Mouse (Mus musculus) kidney, embryonic 15.5 days (tissue): ENCODE data around the gene Gm14685. TPM values are rescaled to one million over a fixed set of nuclear protein-coding genes. Genes with fewer than 3 reads are reported as not detected.
"Not testable (repeated sequence)": the region's sequence is repeated elsewhere in the genome, so short reads cannot be mapped to it uniquely, and the experiment has no call there.

Experiments used
- ATAC-seq: fragments of 200-750 bp; cut with Nextera tagmentation; replicated peaks from 2 replicates; pipeline ENCODE4 v1.8.0; 2017; ENCODE audit warnings: moderate TSS enrichment; ENCODE audit not compliant: low FRiP score
- H3K27ac ChIP-seq: fragments of 300-500 bp; sonication (generic); 2 replicates; pipeline ENCODE4 v1.5.1; 2015; ENCODE audit warnings: mild to moderate bottlenecking, inconsistent platforms
- H3K27me3 ChIP-seq: fragments of 300-500 bp; sonication (generic); 2 replicates; pipeline ENCODE4 v1.6.1; 2015; ENCODE audit warnings: inconsistent platforms
- H3K36me3 ChIP-seq: fragments of 300-500 bp; sonication (generic); 2 replicates; pipeline ENCODE4 v1.6.1; 2015; ENCODE audit warnings: inconsistent platforms
- H3K4me1 ChIP-seq: fragments of 300-500 bp; sonication (generic); 2 replicates; pipeline ENCODE4 v1.6.1; 2015; ENCODE audit warnings: inconsistent platforms
- H3K4me2 ChIP-seq: fragments of 300-500 bp; sonication (generic); 2 replicates; pipeline ENCODE4 v1.6.1; 2015; ENCODE audit warnings: moderate library complexity, mild to moderate bottlenecking, inconsistent platforms
- H3K4me3 ChIP-seq: fragments of 300-500 bp; sonication (generic); replicated peaks from 2 replicates; pipeline ENCODE4 v1.5.1; 2015; ENCODE audit warnings: mild to moderate bottlenecking, inconsistent platforms
- H3K9ac ChIP-seq: fragments of 300-500 bp; sonication (generic); 2 replicates; pipeline ENCODE4 v1.6.1; 2015; ENCODE audit warnings: mild to moderate bottlenecking, inconsistent platforms
- H3K9me3 ChIP-seq: fragments of 300-500 bp; sonication (generic); replicated peaks from 2 replicates; pipeline ENCODE4 v1.6.1; 2016; ENCODE audit warnings: inconsistent platforms
- WGBS: fragments of 180-500 bp; shearing (Covaris S2); methylation state at CpG from one replicate; pipeline ENCODE4 v1.1.7; 2015; ENCODE audit warnings: mixed read lengths; 5-methylcytosine and 5-hydroxymethylcytosine counted together
- polyA plus RNA-seq: library from polyadenylated mRNA; unstranded; fragments of >200 nt; fragmentation: Nextera tagmentation; extraction: Ambion mirVana; gene quantifications from 2 replicates; pipeline ENCODE4 v1.2.1, GENCODE M21; 2015

The Gm14685 gene
- polyA plus RNA-seq = not detected in 2 replicates

DNA sequence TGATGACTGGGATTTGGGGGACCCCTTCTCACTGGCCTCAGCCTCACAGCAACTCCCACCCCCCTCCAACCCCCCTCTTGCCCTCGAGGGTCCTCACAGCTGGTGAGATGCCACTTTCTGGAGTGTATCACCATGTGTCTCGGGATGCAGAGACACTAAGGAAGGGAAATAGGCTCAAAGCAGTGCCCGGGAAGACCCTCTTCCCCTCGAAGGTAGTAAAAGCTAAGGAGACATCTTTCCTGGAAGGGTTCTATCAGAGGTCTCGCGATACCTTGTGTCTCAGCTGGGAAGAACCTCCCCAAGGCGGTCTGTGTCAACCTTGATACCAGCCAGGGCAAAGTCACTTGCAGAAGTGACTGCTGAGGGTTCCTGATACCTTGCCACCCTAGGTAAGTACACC is at the start of gene Gm14685:
TSS of gene Gm14685 (plus strand) at position 301 of the 400 bp plus-strand sequence.
- not testable (repeated sequence) for H3K4me1 ChIP-seq, H3K9me3 ChIP-seq, H3K4me2 ChIP-seq, H3K36me3 ChIP-seq, H3K27me3 ChIP-seq, ATAC-seq, H3K9ac ChIP-seq, H3K27ac ChIP-seq, H3K4me3 ChIP-seq
- no CpG with 5 or more reads among the region's 7 CpGs for WGBS

DNA sequence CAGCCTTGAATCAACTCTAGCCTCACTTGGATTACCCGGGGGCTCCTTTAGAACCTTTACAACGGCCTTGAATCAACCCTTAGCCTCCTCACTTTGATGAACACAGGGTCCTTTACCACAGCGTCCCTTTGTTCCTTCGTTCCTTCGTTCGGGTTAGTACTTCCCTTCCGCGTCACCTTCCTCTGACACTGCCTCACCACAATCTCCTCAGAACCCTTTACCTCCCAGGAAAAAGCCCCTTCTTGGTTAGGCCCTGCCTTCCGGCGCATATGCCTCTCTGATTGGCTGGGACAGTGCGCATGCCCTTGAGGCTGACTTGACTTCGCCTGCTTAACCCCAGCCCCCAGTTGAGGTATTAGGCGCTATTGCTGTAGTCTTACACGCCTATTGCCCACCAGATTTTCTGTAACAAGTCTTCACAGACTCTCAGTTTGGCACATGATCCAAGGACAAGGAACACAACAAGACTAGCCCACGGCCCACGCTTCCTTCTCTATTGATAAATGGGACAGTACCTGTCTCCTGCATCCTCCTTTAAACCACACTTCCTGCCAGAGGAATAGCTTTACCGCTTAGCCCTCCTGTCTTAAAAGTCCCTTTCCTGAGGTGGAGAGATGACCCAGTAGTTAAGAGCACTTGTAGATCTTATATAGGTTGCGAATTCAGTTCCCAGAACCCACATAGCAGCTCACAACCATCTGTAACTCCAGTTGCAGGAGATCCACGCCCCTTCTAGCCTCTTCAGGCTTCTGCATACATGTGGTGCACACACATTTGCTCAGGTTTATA is 34.4 kb upstream of the Gm14685 start, which contains the start of gene Xlr4a:
TSS of gene Xlr4a (minus strand) at position 212 of the 789 bp plus-strand sequence.
- H3K9ac ChIP-seq, H3K27ac ChIP-seq, H3K4me3 ChIP-seq, H3K4me1 ChIP-seq, H3K9me3 ChIP-seq, H3K36me3 ChIP-seq, H3K4me2 ChIP-seq, H3K27me3 ChIP-seq, ATAC-seq: not testable (repeated sequence)
- WGBS = 78% methylated on average over 19 of the region's 19 CpGs

DNA sequence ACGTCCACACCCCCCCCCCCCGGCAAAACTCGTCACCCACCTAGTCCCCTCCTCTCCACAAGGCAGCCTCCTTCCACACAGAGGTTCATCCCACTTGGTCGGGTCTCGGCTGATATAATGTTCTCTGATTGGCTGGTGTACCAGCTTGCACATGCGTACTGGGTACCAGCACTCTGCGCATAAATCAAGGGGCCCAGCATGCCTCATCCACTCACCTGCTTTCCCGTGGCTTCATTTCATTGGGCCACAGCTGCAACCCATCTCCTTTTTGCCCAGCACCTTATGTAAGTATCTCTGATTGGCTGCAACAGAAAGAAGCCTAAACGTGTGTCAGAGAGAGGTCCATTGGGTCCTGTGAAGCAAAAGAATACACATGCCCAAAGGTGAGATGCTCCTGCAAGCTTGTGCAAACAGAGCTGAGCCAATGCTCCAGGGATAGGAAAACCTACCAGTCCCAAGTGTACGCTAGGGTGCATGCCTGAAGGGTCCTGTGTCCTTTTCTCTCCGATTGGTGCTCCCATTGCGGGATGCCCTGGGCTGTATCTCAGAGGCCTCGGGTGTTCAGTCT is 19.8 kb upstream of the Gm14685 start, which contains the start of gene Xlr3a:
TSS of gene Xlr3a (minus strand) at position 155 of the 568 bp plus-strand sequence.
- H3K4me3 ChIP-seq, H3K4me1 ChIP-seq, H3K27ac ChIP-seq, H3K27me3 ChIP-seq, H3K36me3 ChIP-seq, ATAC-seq, H3K9me3 ChIP-seq, H3K4me2 ChIP-seq, H3K9ac ChIP-seq: not testable (repeated sequence)
- 73% methylated on average over 13 of the region's 13 CpGs for WGBS

DNA sequence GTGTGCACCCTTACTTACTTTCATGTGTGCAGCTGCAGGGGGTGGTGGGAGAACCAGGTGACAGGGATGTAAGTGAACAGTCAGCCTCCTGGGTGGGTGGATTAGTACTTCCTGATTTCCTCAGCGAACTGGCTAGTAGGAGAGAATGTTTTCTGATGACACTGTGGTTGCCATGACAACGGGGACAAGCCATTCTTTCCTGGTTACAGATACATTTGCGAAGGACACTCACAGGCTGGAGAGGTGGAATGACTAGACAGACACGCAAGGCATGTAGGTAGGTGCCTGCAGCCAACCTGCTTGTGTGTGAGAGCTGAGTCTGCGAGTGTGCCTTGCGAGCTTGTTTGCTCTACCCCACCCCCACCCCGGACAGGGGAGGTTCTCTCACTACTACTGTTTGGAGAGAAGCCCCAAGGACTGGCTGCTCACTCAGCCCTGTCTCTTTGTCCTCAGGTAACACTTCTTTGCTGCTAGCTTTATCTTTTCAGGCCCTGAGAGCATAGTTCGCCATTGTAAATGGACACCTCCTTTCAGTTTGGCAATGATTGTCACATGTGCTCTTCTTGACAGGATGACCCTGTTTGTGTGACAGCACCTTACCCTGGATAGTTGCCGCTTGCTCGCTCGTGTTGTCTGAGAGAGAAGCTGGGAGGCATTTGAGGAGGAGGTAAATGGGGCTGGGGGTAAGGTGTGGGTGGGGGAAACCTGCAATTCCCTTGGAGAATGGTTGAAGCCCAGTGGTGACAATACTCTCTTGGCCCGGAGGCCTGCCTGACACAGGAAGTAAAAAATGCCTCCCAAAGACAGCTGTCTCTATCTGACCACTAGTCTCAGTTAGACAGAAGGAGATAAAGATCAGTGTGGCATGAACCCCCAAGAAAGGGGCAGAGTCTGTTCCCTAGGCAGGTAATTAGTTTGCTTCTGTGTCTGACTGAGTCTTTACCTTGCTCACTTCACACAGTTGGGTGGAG is 6.3 kb downstream of the Gm14685 start:
- no CpG with 5 or more reads among the region's 12 CpGs for WGBS

DNA sequence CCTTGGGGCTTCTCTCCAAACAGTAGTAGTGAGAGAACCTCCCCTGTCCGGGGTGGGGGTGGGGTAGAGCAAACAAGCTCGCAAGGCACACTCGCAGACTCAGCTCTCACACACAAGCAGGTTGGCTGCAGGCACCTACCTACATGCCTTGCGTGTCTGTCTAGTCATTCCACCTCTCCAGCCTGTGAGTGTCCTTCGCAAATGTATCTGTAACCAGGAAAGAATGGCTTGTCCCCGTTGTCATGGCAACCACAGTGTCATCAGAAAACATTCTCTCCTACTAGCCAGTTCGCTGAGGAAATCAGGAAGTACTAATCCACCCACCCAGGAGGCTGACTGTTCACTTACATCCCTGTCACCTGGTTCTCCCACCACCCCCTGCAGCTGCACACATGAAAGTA is 26.4 kb downstream of the Gm14685 start:
- no CpG with 5 or more reads among the region's 7 CpGs for WGBS
- H3K9ac ChIP-seq = not testable (repeated sequence)

More for the DNA sequence above, 6.3 kb downstream of the Gm14685 start:
- ATAC-seq, H3K4me1 ChIP-seq, H3K36me3 ChIP-seq, H3K9ac ChIP-seq, H3K4me2 ChIP-seq, H3K4me3 ChIP-seq, H3K9me3 ChIP-seq, H3K27ac ChIP-seq, H3K27me3 ChIP-seq: not testable (repeated sequence)

DNA sequence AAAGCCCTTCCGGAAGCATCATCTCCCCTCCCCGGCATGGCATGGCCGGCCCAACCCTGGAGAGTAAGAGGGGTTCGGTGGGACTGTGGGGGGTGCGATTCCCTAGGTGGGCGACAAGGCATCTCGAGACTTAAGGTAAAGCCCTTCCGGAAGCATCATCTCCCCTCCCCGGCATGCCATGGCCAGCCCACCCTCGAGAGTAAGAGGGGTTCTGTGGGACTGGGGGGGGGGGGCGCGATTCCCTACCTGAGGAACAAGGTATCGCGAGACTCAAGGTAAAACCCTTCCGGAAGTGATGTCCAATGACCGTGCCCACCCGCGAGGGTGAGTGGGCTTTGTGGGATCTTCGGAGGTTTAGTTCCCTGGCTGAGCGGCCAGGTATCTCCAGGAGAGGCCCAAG is 31.6 kb downstream of the Gm14685 start, which contains the start of gene Xlr5b:
TSS of gene Xlr5b (plus strand) at position 301 of the 400 bp plus-strand sequence.
- ATAC-seq, H3K9ac ChIP-seq, H3K27ac ChIP-seq, H3K36me3 ChIP-seq, H3K9me3 ChIP-seq, H3K4me3 ChIP-seq, H3K4me1 ChIP-seq, H3K27me3 ChIP-seq, H3K4me2 ChIP-seq: not testable (repeated sequence)
- no CpG with 5 or more reads among the region's 20 CpGs for WGBS

More for the DNA sequence above, 26.4 kb downstream of the Gm14685 start:
- H3K4me1 ChIP-seq, H3K4me3 ChIP-seq, H3K27ac ChIP-seq, H3K36me3 ChIP-seq, H3K4me2 ChIP-seq, H3K27me3 ChIP-seq, ATAC-seq, H3K9me3 ChIP-seq: not testable (repeated sequence)

DNA sequence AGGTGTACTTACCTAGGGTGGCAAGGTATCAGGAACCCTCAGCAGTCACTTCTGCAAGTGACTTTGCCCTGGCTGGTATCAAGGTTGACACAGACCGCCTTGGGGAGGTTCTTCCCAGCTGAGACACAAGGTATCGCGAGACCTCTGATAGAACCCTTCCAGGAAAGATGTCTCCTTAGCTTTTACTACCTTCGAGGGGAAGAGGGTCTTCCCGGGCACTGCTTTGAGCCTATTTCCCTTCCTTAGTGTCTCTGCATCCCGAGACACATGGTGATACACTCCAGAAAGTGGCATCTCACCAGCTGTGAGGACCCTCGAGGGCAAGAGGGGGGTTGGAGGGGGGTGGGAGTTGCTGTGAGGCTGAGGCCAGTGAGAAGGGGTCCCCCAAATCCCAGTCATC is 32.5 kb downstream of the Gm14685 start, which contains the start of gene DXBay18:
TSS of gene DXBay18 (minus strand) at position 101 of the 400 bp plus-strand sequence.
- H3K4me1 ChIP-seq, H3K27me3 ChIP-seq, H3K36me3 ChIP-seq, H3K9me3 ChIP-seq, H3K9ac ChIP-seq, H3K4me2 ChIP-seq, H3K27ac ChIP-seq, H3K4me3 ChIP-seq, ATAC-seq: not testable (repeated sequence)
- no CpG with 5 or more reads among the region's 7 CpGs for WGBS

DNA sequence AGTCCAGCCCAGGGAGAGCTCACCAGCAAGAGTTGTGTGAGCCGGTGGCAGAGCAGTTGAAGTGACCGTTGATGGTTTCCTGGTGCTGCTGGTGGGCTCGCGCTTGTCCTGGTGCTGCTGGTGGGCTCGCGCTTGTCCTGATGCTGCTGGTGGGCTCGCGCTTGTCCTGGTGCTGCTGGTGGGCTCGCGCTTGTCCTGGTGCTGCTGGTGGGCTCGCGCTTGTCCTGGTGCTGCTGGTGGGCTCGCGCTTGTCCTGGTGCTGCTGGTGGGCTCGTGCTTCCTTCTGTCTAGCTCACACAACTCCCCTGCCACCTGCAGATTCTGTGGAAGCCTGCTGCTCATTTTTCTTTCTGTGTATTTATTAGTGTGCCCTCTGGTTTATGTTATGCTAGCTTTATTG is 60.0 kb downstream of the Gm14685 start, which contains the start of gene Spin2d:
TSS of gene Spin2d (minus strand) at position 101 of the 400 bp plus-strand sequence.
- not testable (repeated sequence) for H3K27me3 ChIP-seq, H3K27ac ChIP-seq, ATAC-seq, H3K4me3 ChIP-seq, H3K36me3 ChIP-seq, H3K9me3 ChIP-seq, H3K9ac ChIP-seq, H3K4me2 ChIP-seq, H3K4me1 ChIP-seq
- WGBS = 82% methylated on average over 10 of the region's 15 CpGs

Other genes with a start within 250 kb of the Gm14685 start
- gene Cetn2, start 198.6 kb upstream of the Gm14685 start, polyA plus RNA-seq = 90.4 and 106 TPM in 2 replicates
- gene Nsdhl, start 198.5 kb upstream of the Gm14685 start, polyA plus RNA-seq = 27.2 and 28.8 TPM in 2 replicates
- gene Zfp185, start 129.7 kb upstream of the Gm14685 start, polyA plus RNA-seq = 6.2 and 7.2 TPM in 2 replicates
- 0.09 TPM in 2 replicates for gene Pnma5, start 79.9 kb upstream of the Gm14685 start, polyA plus RNA-seq
- 0.10 TPM in 1 of 2 replicates, not detected in the other for gene Pnma3, start 52.3 kb upstream of the Gm14685 start, polyA plus RNA-seq
- 0.36 and 1.4 TPM in 2 replicates for gene Xlr4a, start 34.6 kb upstream of the Gm14685 start, polyA plus RNA-seq
- 3.3 and 3.8 TPM in 2 replicates for gene Xlr3a, start 20.0 kb upstream of the Gm14685 start, polyA plus RNA-seq
- not detected in 2 replicates for gene Xlr5b, start 31.7 kb downstream of the Gm14685 start, polyA plus RNA-seq
- not detected in 2 replicates for gene DXBay18, start 32.4 kb downstream of the Gm14685 start, polyA plus RNA-seq
- not detected in 2 replicates for gene Spin2d, start 59.9 kb downstream of the Gm14685 start, polyA plus RNA-seq
- gene Xlr3b, start 75.2 kb downstream of the Gm14685 start, polyA plus RNA-seq = 14.2 and 14.4 TPM in 2 replicates
- 0.81 and 1.00 TPM in 2 replicates for gene Xlr4b, start 97.3 kb downstream of the Gm14685 start, polyA plus RNA-seq
- gene F8a, start 111.2 kb downstream of the Gm14685 start, polyA plus RNA-seq = 9.5 and 11.3 TPM in 2 replicates
- gene Xlr4c, start 126.1 kb downstream of the Gm14685 start, polyA plus RNA-seq = 0.22 and 0.30 TPM in 2 replicates
- not detected in 2 replicates for gene Xlr3c, start 148.3 kb downstream of the Gm14685 start, polyA plus RNA-seq
- gene Xlr5a, start 175.9 kb downstream of the Gm14685 start, polyA plus RNA-seq = not detected in 2 replicates
- not detected in 2 replicates for gene Xlr5c, start 175.9 kb downstream of the Gm14685 start, polyA plus RNA-seq
- not detected in 2 replicates for gene Gm45015, start 219.8 kb downstream of the Gm14685 start, polyA plus RNA-seq
- 13.3 and 14.3 TPM in 2 replicates for gene Zfp275, start 225.6 kb downstream of the Gm14685 start, polyA plus RNA-seq